Mouse (Mus musculus) forebrain, embryonic 13.5 days (tissue): ENCODE measurements around the gene Rsph6a. TPM values are rescaled to one million over a fixed set of nuclear protein-coding genes. Genes with fewer than 3 reads are reported as not detected.
A peak's percentile ranks its signal among the peaks of the same experiment; 100 is the strongest.

ENCODE experiments used
- ATAC-seq: fragments of 200-750 bp; cut with Nextera tagmentation; 2 replicates; pipeline ENCODE4 v1.8.0; 2017
- H3K27ac ChIP-seq: fragments of 300-500 bp; sonication (generic); 2 replicates; pipeline ENCODE4 v1.5.1; 2015; ENCODE audit warnings: inconsistent platforms, mild to moderate bottlenecking, moderate library complexity
- H3K27me3 ChIP-seq: fragments of 300-500 bp; sonication (generic); 2 replicates; pipeline ENCODE4 v1.6.1; 2015; ENCODE audit warnings: mild to moderate bottlenecking, inconsistent platforms
- H3K36me3 ChIP-seq: fragments of 300-500 bp; sonication (generic); 2 replicates; pipeline ENCODE4 v1.6.1; 2015; ENCODE audit warnings: mild to moderate bottlenecking, inconsistent platforms; ENCODE audit not compliant: poor library complexity, severe bottlenecking
- H3K4me1 ChIP-seq: fragments of 300-500 bp; sonication (generic); 2 replicates; pipeline ENCODE4 v1.6.1; 2015; ENCODE audit warnings: inconsistent platforms
- H3K4me2 ChIP-seq: fragments of 300-500 bp; sonication (generic); 2 replicates; pipeline ENCODE4 v1.6.1; 2015; ENCODE audit warnings: inconsistent platforms, mild to moderate bottlenecking, moderate library complexity
- H3K4me3 ChIP-seq: fragments of 300-500 bp; sonication (generic); 2 replicates; pipeline ENCODE4 v1.5.1; 2015; ENCODE audit warnings: mild to moderate bottlenecking, inconsistent platforms
- H3K9ac ChIP-seq: fragments of 300-500 bp; sonication (generic); 2 replicates; pipeline ENCODE4 v1.6.1; 2015; ENCODE audit warnings: mild to moderate bottlenecking, inconsistent platforms
- H3K9me3 ChIP-seq: fragments of 300-500 bp; sonication (generic); replicated peaks from 2 replicates; pipeline ENCODE4 v1.6.1; 2016; ENCODE audit warnings: inconsistent platforms
- WGBS: fragments of 180-500 bp; shearing (Covaris S2); methylation state at CpG from one replicate; pipeline ENCODE4 v1.1.7; 2015; 5-methylcytosine and 5-hydroxymethylcytosine counted together
- polyA plus RNA-seq: library from polyadenylated mRNA; unstranded; fragments of >200 nt; fragmentation: Nextera tagmentation; extraction: Ambion mirVana; gene quantifications from 2 replicates; pipeline ENCODE4 v1.2.1, GENCODE M21; 2015

Gene Rsph6a
- polyA plus RNA-seq, 1 experiment from 2014 or later: not detected

GRCm38 (mm10) chr7:19084921-19085473 is 30.5 kb downstream of the Rsph6a start:
- Histone ChIP-seq H3K9ac (no peak overlapping the region), H3K27ac (no peak overlapping the region), H3K36me3 (peaks cover 77% of the 10 kb centered on the region), H3K27me3 (no peaks in the 10 kb centered on the region), H3K4me3 (no peak overlapping the region), H3K4me2 (no peak overlapping the region), H3K9me3 (no peaks in the 10 kb centered on the region), H3K4me1 (peaks cover 19% of the 10 kb centered on the region)
- 23% methylated on average over 9 of the region's 9 CpGs for WGBS
- no peak for ATAC-seq

GRCm38 (mm10) chr7:19085495-19085894 is 31.0 kb downstream of the Rsph6a start:
- Histone ChIP-seq H3K36me3 (peaks cover 76% of the 10 kb centered on the region), H3K9ac (no peak overlapping the region), H3K4me1 (peaks cover 19% of the 10 kb centered on the region), H3K9me3 (no peaks in the 10 kb centered on the region), H3K4me3 (no peak overlapping the region), H3K27me3 (no peaks in the 10 kb centered on the region), H3K4me2 (no peak overlapping the region), H3K27ac (no peak overlapping the region; the same call in 1 of the 2 replicates)
- no peak for ATAC-seq
- 13% methylated on average over 6 of the region's 6 CpGs for WGBS

GRCm38 (mm10) chr7:19086042-19086441 is 31.6 kb downstream of the Rsph6a start:
- H3K9ac ChIP-seq: no peak overlapping the region
- no peak overlapping the region for H3K4me2 ChIP-seq
- H3K27me3 ChIP-seq: peaks cover 5% of the 10 kb centered on the region

GRCm38 (mm10) chr7:19086760-19087159 is 32.3 kb downstream of the Rsph6a start:
- Histone ChIP-seq H3K4me3 (no peak overlapping the region), H3K4me2 (no peak overlapping the region), H3K27me3 (peaks cover 12% of the 10 kb centered on the region), H3K4me1 (peaks cover 23% of the 10 kb centered on the region), H3K27ac (no peak overlapping the region), H3K36me3 (peaks cover 76% of the 10 kb centered on the region), H3K9me3 (no peaks in the 10 kb centered on the region), H3K9ac (no peak overlapping the region)
- ATAC-seq: no peak
- WGBS: 62% methylated on average over 18 of the region's 18 CpGs

More at GRCm38 (mm10) chr7:19086042-19086441, 31.6 kb downstream of the Rsph6a start:
- 15% methylated on average over 14 of the region's 14 CpGs for WGBS
- Histone ChIP-seq H3K4me1 (peaks cover 19% of the 10 kb centered on the region), H3K4me3 (no peak overlapping the region), H3K36me3 (peaks cover 76% of the 10 kb centered on the region), H3K27ac (no peak overlapping the region), H3K9me3 (no peaks in the 10 kb centered on the region)
- ATAC-seq: no peak

- peaks cover 37% of the 10 kb centered on the region for H3K4me1 ChIP-seq
- no peaks in the 10 kb centered on the region for H3K9me3 ChIP-seq
- H3K4me3 ChIP-seq: no peak overlapping the region
- peaks cover 19% of the 10 kb centered on the region for H3K27me3 ChIP-seq
- WGBS: 41% methylated on average over 10 of the region's 10 CpGs
- H3K4me2 ChIP-seq: no peak overlapping the region
- H3K27ac ChIP-seq: no peak overlapping the region
- no peak overlapping the region for H3K9ac ChIP-seq
- no peak for ATAC-seq
- peaks cover 59% of the 10 kb centered on the region for H3K36me3 ChIP-seq
These were observed 34.3 kb downstream of the Rsph6a start for GRCm38 (mm10) chr7:19088813-19089212.

- H3K9me3 ChIP-seq: no peaks in the 10 kb centered on the region
- peaks cover 54% of the 10 kb centered on the region for H3K4me1 ChIP-seq
- 0 out of 2 replicates have a peak overlapping the region, but pooled peaks have one; percentile 66 for H3K4me3 ChIP-seq
- peaks cover 50% of the 10 kb centered on the region for H3K36me3 ChIP-seq
- H3K27me3 ChIP-seq: peaks cover 19% of the 10 kb centered on the region
- peak overlapping the region; percentile 77 for H3K27ac ChIP-seq
- WGBS: 27% methylated on average over 17 of the region's 17 CpGs
- no peak for ATAC-seq
- peak overlapping the region; percentile 58; the same call in 1 of the 2 replicates for H3K9ac ChIP-seq
- peak overlapping the region; percentile 99 for H3K4me2 ChIP-seq
These were observed 37.4 kb downstream of the Rsph6a start for GRCm38 (mm10) chr7:19091913-19092312.

- H3K27me3 ChIP-seq: peaks cover 19% of the 10 kb centered on the region
- peak; percentile 74 for ATAC-seq
- 5% methylated on average over 38 of the region's 38 CpGs for WGBS
- peak overlapping the region; percentile 58 for H3K9ac ChIP-seq
- H3K36me3 ChIP-seq: peaks cover 49% of the 10 kb centered on the region
- H3K4me3 ChIP-seq: peak overlapping the region; percentile 66
- H3K4me2 ChIP-seq: peak overlapping the region; percentile 99
- peak overlapping the region; percentile 77 for H3K27ac ChIP-seq
- peaks cover 60% of the 10 kb centered on the region for H3K4me1 ChIP-seq
- H3K9me3 ChIP-seq: no peaks in the 10 kb centered on the region
These were observed 38.1 kb downstream of the Rsph6a start for GRCm38 (mm10) chr7:19092381-19093173.

GRCm38 (mm10) chr7:19093174-19093521 is 38.7 kb downstream of the Rsph6a start:
- ATAC-seq: peak; percentile 53

GRCm38 (mm10) chr7:19093537-19094385 is 39.3 kb downstream of the Rsph6a start:
- H3K4me2 ChIP-seq: peak overlapping the region; percentile 99
- WGBS: under 1% methylated on average over 45 of the region's 45 CpGs
- peaks cover 19% of the 10 kb centered on the region for H3K27me3 ChIP-seq
- peaks cover 38% of the 10 kb centered on the region for H3K36me3 ChIP-seq
- H3K4me3 ChIP-seq: peak overlapping the region; percentile 66
- H3K9me3 ChIP-seq: no peaks in the 10 kb centered on the region
- H3K27ac ChIP-seq: peak overlapping the region; percentile 87
- peaks cover 60% of the 10 kb centered on the region for H3K4me1 ChIP-seq
- peak overlapping the region; percentile 84 for H3K9ac ChIP-seq
- ATAC-seq: peak; percentile 78

More at GRCm38 (mm10) chr7:19093174-19093521, 38.7 kb downstream of the Rsph6a start:
- Histone ChIP-seq H3K9ac (peak overlapping the region; percentile 45; the same call in 1 of the 2 replicates), H3K9me3 (no peaks in the 10 kb centered on the region), H3K4me3 (peak overlapping the region; percentile 66), H3K27me3 (peaks cover 19% of the 10 kb centered on the region), H3K36me3 (peaks cover 44% of the 10 kb centered on the region), H3K4me2 (peak overlapping the region; percentile 99), H3K4me1 (peaks cover 60% of the 10 kb centered on the region), H3K27ac (peak overlapping the region; percentile 77)
- under 1% methylated on average over 14 of the region's 15 CpGs for WGBS

- Histone ChIP-seq H3K4me3 (peak within 1 kb of the TSS; percentile 66), H3K27ac (peak within 1 kb of the TSS; percentile 87), H3K27me3 (peaks cover 19% of the 10 kb centered on the region), H3K9ac (peak within 1 kb of the TSS; percentile 84), H3K4me2 (peak within 1 kb of the TSS; percentile 99), H3K36me3 (peaks cover 33% of the 10 kb centered on the region), H3K4me1 (peaks cover 60% of the 10 kb centered on the region), H3K9me3 (no peaks in the 10 kb centered on the region)
- ATAC-seq: no peak
- WGBS: 1% methylated on average over 18 of the region's 36 CpGs
These were observed 40.0 kb downstream of the Rsph6a start, which contains the start of gene Six5 for GRCm38 (mm10) chr7:19094471-19094825. Gene Six5 (plus strand): TSS chr7:19094594.

- H3K36me3 ChIP-seq: peaks cover 26% of the 10 kb centered on the region
- 0 out of 2 replicates have a peak, but pooled peaks have one; percentile 0 for ATAC-seq
- peak overlapping the region; percentile 66 for H3K4me3 ChIP-seq
- H3K27ac ChIP-seq: peak overlapping the region; percentile 87
- H3K4me2 ChIP-seq: peak overlapping the region; percentile 99
- peak overlapping the region; percentile 84 for H3K9ac ChIP-seq
- peaks cover 60% of the 10 kb centered on the region for H3K4me1 ChIP-seq
- WGBS: under 1% methylated on average over 62 of the region's 87 CpGs
- H3K9me3 ChIP-seq: no peaks in the 10 kb centered on the region
- H3K27me3 ChIP-seq: peaks cover 19% of the 10 kb centered on the region
These were observed 40.6 kb downstream of the Rsph6a start for GRCm38 (mm10) chr7:19094826-19095750.
